Mouse (Mus musculus): ENCODE data around the gene Csnk1g2.

Csnk1g2 gene

DNA sequence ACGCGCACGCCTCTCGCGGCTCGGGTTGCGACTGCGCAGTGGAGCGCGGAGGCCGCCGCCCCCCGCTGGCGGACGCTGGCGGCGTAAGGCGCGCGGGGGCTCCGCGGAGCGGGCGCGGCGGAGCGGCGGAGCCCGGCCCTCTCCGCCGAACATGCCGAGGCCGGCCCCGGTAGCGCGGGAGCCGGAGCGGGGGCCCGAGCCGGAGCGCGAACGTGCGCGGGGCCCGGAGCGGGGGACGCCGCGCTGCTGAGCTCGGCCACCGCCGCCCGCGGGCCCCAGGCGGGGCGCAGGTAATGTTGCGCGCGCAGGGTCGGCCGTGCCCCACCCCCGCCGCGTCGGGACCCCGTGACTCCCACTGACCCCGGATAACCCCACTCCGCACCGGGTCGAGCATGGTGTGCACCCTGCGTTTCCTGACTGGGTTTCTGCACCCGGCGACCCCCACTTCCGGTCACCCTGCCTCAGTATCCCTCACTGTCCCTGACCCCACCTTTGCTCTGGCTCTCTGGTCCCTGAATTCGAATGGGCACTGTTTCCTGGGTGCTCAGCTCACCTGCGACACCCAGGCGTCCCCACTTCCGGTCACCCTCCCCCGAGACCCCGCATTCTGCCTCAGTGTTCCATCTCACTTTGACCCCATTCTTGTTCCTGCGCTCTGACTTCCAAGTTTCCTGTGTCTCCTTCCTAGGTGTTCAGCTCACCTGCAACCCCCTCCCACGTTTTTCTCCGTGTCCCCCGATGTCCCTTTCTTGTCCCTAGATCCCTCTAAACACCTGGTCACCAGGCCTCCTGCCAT is at the start of gene Csnk1g2:
TSS of gene Csnk1g2 (plus strand) at position 178 of the 796 bp plus-strand sequence.
- DNase-seq, result peak; percentile 77

DNA sequence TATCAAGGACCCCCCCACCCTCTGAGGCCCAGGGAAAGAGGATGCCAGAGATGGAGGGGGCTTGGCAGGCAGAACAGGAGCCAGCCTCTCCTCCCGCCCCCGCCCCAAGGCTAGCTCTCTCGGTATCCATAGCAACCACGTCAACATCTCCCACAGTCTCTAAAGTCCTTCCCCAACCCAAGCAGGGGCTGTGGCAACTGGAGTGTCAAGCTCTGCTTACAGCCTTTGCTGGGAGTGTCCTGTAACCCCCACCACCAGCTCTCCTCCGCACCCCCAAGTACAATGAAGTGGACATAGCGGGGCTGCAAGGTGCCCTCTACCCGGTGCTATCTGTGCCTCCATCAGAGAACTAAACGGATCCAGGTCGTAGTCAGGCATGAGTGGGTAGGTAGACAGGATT is 48.7 kb upstream of the Csnk1g2 start:
- DNase-seq, result no peak

- DNase-seq, result no peak
Measured at GRCm38 (mm10) chr10:80574896-80575295, 47.7 kb upstream of the Csnk1g2 start.

- DNase-seq, result no peak
Measured at GRCm38 (mm10) chr10:80575925-80576324, 46.7 kb upstream of the Csnk1g2 start.

DNA sequence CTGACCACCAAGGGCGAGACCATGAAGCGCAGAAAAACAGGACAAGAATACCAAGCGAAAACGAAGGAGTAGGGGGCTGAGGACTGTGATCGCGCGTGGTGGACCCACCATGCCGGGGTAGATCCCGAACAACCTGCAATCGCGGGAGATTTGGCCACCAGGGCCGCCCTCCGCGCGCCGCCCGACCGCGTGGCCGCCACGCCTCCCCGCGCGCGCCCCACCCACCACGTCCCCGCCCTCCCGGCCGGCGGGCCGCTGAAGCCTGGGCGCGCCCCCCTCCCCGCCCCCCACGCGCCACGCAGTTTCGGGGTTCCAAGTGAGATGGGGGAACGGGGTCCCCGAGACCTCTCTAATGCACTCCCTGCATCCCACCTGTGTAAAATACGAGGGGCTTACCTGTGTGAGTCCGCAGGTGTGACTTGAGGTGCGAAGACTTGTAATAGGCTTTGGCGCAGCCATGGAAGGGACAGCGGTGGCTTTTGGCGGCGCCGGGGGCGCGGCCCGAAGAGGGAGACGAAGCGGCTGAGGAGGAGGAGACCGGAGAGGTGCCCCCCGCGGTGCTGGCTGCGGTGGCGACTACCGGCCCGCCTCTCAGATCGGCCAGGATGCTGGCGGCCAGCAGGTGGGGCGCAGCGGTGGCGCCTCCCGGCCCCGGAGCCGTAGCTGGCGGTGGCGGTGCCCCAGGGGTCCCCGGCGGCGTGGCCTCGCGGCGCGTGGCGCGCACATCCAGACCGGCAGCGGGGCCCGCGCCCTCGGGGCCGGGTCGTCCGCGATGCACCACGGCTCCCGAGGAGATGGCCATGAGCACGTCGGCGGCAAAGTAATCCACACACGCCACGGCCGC is 46.1 kb upstream of the Csnk1g2 start:
- DNase-seq, result peak; percentile 81

DNA sequence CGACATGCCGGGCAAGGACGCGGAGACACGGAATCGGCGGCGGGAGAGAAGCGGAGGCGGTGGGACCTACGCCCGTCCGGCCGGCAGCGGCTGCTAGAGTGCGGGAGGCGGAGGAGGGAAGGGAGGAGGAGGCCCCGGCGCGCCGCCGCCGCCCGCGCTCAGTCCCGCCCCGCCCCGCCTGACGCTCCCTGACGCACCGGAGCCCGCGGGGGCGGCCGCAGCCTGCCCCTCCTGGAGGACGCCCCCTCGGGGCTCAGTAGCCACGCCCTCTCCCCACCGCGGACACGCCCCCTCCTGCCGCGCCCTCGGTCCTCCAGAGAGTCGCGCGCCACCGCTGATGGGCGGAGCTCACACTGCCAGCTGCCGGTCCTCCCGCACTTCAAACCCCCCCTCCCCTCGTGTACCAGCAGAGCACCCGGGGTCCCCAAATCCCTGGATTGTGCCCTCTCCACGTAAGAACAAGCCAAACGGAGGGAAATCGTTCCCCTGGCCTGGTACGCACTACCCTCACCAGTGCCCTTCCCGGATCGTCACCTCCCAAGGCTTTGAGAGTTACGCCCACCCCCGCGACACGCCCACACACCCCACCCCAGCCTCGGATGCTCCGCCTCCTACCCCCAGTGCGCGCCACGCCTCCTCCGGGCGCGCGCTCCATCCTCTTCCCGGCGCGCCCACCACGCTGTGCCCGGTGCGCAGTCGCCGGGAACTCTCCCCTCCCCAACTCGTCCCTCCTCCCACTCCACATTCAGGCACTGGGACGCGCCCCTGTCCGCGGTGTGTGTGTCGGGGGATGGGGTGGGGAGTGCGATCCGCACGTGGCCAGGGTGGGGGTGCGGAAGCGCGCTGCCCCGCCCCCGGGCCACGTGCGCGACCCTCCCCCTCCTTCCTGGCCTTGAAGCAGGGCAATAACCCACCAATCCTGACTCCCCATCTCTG is 45.2 kb upstream of the Csnk1g2 start, which contains the start of gene Klf16:
TSS of gene Klf16 (minus strand) at position 127 of the 936 bp plus-strand sequence.
- peak; percentile 99 for DNase-seq

DNA sequence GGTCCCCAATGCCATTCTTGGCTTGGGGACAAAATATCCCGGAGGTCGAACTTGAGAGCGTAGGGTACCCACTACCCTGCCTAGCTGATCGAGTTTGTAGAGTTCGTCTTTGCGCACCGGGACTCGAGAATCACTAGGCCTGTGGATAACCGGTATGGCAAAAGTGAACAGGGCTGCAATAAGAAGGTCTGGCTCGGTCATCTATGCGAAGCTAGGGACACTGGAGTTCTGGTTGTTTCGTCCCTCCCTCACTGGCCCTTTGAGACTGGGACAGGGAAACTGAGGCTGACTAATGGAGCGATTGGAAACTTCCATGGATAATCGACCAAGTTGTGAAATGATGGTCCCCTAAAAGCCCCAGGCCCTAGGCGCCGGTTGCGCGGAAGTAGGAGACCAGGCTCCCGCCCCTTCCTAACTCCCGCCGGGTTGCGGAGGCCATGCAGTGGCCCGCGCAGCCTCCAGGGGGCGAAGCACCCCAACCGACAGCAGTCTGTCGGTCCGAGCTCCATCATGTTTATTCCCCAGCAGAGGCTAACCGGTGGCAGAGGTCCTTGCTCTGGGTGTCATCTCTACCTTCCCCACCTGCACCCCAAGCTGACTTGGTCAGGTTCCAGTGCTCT is 44.4 kb upstream of the Csnk1g2 start:
- DNase-seq, result peak; percentile 92

- peak; percentile 82 for DNase-seq
Measured at GRCm38 (mm10) chr10:80578911-80579310, 43.7 kb upstream of the Csnk1g2 start.

GRCm38 (mm10) chr10:80583047-80583446 is 39.6 kb upstream of the Csnk1g2 start:
- DNase-seq, result no peak

DNA sequence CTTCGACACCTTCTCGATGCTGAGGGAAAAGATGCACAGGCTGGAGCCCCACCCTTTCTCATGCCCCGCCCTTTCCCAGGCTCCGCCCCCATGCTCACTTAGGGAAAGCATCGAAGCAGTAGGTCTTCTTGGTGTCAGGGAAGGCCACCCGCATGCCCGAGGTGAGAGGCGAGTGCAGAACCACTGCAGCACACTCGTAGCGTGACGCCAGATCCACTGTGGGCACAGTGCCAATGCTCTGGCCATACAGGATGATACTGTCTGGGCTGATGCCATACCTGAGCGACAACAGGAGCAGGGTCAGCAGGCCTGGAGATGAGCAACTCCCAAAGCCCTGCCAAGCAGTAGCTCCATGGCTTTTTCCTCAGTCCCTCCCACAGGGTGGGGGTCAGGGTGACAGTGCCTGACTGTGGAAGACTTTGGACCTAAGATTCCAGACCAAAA is 38.6 kb upstream of the Csnk1g2 start:
- peak; percentile 78 for DNase-seq

- DNase-seq, result peak; percentile 39
Measured at GRCm38 (mm10) chr10:80584642-80585552, 37.7 kb upstream of the Csnk1g2 start.

DNA sequence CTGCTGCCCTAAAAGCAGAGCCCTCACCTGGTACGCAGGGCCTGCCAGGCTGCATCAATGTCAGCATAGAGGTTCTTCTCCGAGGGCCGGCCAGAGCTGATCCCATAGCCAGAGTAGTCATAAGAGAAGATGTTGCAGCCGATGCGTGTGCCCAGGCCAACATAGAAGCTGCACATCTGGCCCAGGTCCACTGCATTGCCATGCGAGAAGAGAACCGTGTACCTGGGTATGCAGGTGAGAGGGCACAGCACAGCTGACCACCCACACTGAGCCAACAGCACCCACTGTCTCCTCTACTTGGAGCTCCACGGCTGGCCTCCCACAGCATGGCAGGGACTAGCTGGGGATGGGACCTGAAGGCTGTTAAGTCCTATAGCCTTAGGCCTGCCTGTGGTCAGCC is 37.1 kb upstream of the Csnk1g2 start:
- DNase-seq, result no peak

GRCm38 (mm10) chr10:80586407-80587304 is 36.0 kb upstream of the Csnk1g2 start:
- peak; percentile 35 for DNase-seq

DNA sequence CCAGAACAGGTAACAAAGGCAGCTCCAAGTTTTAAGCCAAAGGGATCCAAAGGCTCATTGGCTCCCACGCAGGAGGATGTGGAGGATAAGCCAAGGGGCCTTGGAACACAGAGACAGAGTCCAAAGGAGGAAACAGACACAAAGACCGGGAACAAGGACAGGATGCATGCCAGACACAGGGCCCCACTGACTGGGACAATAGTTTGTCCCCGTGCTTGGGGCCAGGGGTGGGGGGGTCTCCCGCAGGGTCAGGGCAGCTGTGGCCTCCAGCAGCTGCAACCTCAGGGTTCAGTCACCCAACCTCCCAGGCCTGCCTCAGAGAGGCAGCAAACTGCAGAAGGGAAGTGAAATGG is 35.4 kb upstream of the Csnk1g2 start:
- peak; percentile 77 for DNase-seq

GRCm38 (mm10) chr10:80589127-80589878 is 33.3 kb upstream of the Csnk1g2 start:
- peak; percentile 40 for DNase-seq

DNA sequence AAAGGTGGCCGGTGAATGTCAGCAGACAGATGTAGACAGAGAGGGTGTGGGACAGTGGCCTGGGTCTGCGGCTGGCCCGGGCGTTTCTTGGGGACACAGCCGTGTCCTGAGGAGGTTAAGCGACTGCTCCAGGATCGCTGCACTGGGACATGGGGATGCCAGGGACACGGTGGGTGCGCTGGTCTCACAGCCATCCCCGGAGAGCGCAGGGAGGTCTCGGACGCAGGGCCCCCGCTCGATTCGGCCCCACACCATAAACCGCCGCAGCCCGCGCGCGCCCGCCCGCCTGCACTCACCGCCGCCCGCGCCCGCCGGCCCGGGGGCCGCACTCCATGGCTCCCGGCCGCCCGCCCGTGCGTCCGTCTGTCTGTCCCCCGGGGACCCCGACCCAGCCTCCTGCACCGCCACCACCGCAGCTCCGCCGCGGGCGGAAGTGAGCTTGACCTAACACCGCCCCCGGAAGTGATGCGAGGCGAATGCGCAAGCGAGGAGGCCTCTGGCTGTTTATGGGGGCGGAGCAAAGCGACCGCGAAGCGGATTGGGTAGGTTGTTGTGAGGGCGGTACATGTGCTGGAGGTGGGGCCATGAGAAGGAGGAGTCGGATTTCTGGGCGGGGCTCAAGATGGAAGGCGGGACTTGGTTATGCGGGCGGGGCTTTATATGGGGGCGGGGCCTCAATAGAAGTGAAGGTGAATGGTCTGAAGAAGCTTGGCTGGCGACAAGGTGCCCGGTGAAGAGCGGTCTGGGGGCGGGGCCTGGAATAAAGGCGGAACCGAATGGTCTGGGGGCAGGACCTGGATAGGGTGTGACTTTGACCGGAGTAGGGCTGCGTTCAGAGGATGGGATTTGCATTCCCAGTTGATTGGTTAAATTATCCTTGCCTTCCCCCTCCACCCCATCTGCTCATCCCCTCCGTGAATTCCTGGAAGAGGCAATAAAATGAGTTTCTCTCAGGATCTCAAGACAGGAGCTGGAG is 32.5 kb upstream of the Csnk1g2 start, which contains the start of gene Abhd17a:
TSS of gene Abhd17a (minus strand) at position 463 of the 976 bp plus-strand sequence.
- DNase-seq, result peak; percentile 99

DNA sequence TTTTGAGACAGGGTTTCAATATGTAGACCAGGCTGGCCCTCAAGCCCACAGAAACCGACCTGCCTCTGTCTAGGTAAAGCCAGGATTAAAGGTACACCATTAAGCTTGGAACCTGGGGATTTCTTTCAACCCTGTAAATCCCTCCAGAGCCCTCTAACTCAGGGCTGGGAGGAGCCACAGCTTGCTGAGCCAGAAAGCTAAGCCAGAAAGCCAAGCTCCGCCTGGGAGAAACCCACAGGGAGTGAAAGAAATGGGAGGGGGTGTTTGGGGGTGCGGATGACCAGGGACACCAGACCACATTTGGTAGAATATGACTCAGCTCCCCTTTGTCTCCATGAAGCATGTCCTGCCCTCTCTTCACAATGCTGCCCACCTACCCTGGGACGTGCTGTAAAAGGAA is 26.3 kb upstream of the Csnk1g2 start:
- no peak for DNase-seq

Data from kidney, postnatal 10 days (tissue).